Mouse (Mus musculus): ENCODE measurements around the gene Egfl8. TPM values are rescaled to one million over a fixed set of nuclear protein-coding genes. Genes with fewer than 3 reads are reported as not detected.

Egfl8 gene
- polyA plus RNA-seq, 1 experiment from 2014 or later = 6.0 TPM

Other genes with a start within 250 kb of the Egfl8 start
- gene Btnl1, start 238.8 kb downstream of the Egfl8 start, polyA plus RNA-seq (2016; fragmentation: Nextera tagmentation; extraction: Ambion mirVana) = not detected in 2 replicates
- gene BC051142, start 217.2 kb downstream of the Egfl8 start, polyA plus RNA-seq (2016; fragmentation: Nextera tagmentation; extraction: Ambion mirVana) = 3.9 and 4.2 TPM in 2 replicates
- not detected in 2 replicates for gene Btnl4, start 138.7 kb downstream of the Egfl8 start, polyA plus RNA-seq (2016; fragmentation: Nextera tagmentation; extraction: Ambion mirVana)
- not detected in 2 replicates for gene Btnl6, start 98.6 kb downstream of the Egfl8 start, polyA plus RNA-seq (2016; fragmentation: Nextera tagmentation; extraction: Ambion mirVana)
- gene Notch4, start 51.7 kb downstream of the Egfl8 start, polyA plus RNA-seq (2016; fragmentation: Nextera tagmentation; extraction: Ambion mirVana) = 11.7 and 13.6 TPM in 2 replicates
- 2.9 and 3.3 TPM in 2 replicates for gene Gpsm3, start 26.2 kb downstream of the Egfl8 start, polyA plus RNA-seq (2016; fragmentation: Nextera tagmentation; extraction: Ambion mirVana)
- gene Pbx2, start 24.7 kb downstream of the Egfl8 start, polyA plus RNA-seq (2016; fragmentation: Nextera tagmentation; extraction: Ambion mirVana) = 20.8 and 22.5 TPM in 2 replicates
- gene Ager, start 18.1 kb downstream of the Egfl8 start, polyA plus RNA-seq (2016; fragmentation: Nextera tagmentation; extraction: Ambion mirVana) = 2.2 and 2.3 TPM in 2 replicates
- gene Rnf5, start 12.3 kb downstream of the Egfl8 start, polyA plus RNA-seq (2016; fragmentation: Nextera tagmentation; extraction: Ambion mirVana) = 240 and 243 TPM in 2 replicates
- 82.8 and 86.2 TPM in 2 replicates for gene Agpat1, start 11.7 kb downstream of the Egfl8 start, polyA plus RNA-seq (2016; fragmentation: Nextera tagmentation; extraction: Ambion mirVana)
- 21.3 and 23.8 TPM in 2 replicates for gene Ppt2, start 12.5 kb upstream of the Egfl8 start, polyA plus RNA-seq (2016; fragmentation: Nextera tagmentation; extraction: Ambion mirVana)
- gene Prrt1, start 13.6 kb upstream of the Egfl8 start, polyA plus RNA-seq (2016; fragmentation: Nextera tagmentation; extraction: Ambion mirVana) = 3.9 and 4.2 TPM in 2 replicates
- 16.4 and 18.1 TPM in 2 replicates for gene Fkbpl, start 28.8 kb upstream of the Egfl8 start, polyA plus RNA-seq (2016; fragmentation: Nextera tagmentation; extraction: Ambion mirVana)
- gene Atf6b, start 31.2 kb upstream of the Egfl8 start, polyA plus RNA-seq (2016; fragmentation: Nextera tagmentation; extraction: Ambion mirVana) = 116 and 121 TPM in 2 replicates
- 0.04 and 0.05 TPM in 2 replicates for gene Tnxb, start 54.6 kb upstream of the Egfl8 start, polyA plus RNA-seq (2016; fragmentation: Nextera tagmentation; extraction: Ambion mirVana)
- gene C4b, start 127.9 kb upstream of the Egfl8 start, polyA plus RNA-seq (2016; fragmentation: Nextera tagmentation; extraction: Ambion mirVana) = 0.05 and 0.11 TPM in 2 replicates
- not detected in 2 replicates for gene Cyp21a1, start 188.6 kb upstream of the Egfl8 start, polyA plus RNA-seq (2016; fragmentation: Nextera tagmentation; extraction: Ambion mirVana)
- 26.1 and 30.8 TPM in 2 replicates for gene Stk19, start 221.0 kb upstream of the Egfl8 start, polyA plus RNA-seq (2016; fragmentation: Nextera tagmentation; extraction: Ambion mirVana)
- 72.7 and 73.4 TPM in 2 replicates for gene Dxo, start 221.0 kb upstream of the Egfl8 start, polyA plus RNA-seq (2016; fragmentation: Nextera tagmentation; extraction: Ambion mirVana)
- 67.4 and 71.5 TPM in 2 replicates for gene Skiv2l, start 234.2 kb upstream of the Egfl8 start, polyA plus RNA-seq (2016; fragmentation: Nextera tagmentation; extraction: Ambion mirVana)
- gene Nelfe, start 234.4 kb upstream of the Egfl8 start, polyA plus RNA-seq (2016; fragmentation: Nextera tagmentation; extraction: Ambion mirVana) = 114 TPM in 2 replicates
- 3.3 and 3.5 TPM in 2 replicates for gene Cfb, start 246.5 kb upstream of the Egfl8 start, polyA plus RNA-seq (2016; fragmentation: Nextera tagmentation; extraction: Ambion mirVana)

Data from midbrain, embryonic 12.5 days (tissue).